Mouse (Mus musculus): Measurements from ENCODE around the gene Yipf3.

DNA sequence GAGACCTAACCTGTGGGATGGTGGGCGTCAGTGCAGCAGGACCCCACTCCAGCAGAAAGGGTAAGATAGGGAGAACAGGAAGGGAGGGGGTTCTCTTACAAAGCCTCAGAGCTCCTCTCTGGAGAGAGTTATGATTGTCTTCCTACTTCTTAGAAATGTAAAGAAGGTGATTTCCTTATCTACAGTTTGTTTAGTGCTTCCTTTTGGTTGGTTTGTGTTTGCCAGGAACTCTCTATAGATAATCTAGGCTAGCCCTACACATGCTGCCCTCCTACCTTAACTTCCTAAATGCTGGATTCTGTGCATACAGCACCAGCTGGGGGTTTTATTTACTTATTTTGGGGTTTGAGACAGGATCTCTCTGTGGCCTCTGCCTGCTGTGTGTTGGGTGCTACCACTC lies 11.8 kb upstream of the Yipf3 start:
- TF ChIP-seq USF2 (conservative IDR thresholded peaks at IDR 0.05; ENCODE audit: low read depth, low read length) (no peak), POLR2A (IDR thresholded peaks at IDR 0.05; ENCODE audit: low read depth, low read length) (no peak), HCFC1 (IDR thresholded peaks at IDR 0.05; ENCODE audit: low read depth, low read length) (no peak), EP300 (IDR thresholded peaks at IDR 0.05; ENCODE audit: low read length) (no peak), MAX (IDR thresholded peaks at IDR 0.05; ENCODE audit: low read length) (no peak), GABPA (IDR thresholded peaks at IDR 0.05; ENCODE audit: insufficient replicate concordance, low read depth, low read length) (no peak), MAZ (IDR thresholded peaks at IDR 0.05; ENCODE audit: low read depth, low read length) (no peak), JUND (conservative IDR thresholded peaks at IDR 0.05; ENCODE audit: low read depth, low read length) (no peak), USF1 (IDR thresholded peaks at IDR 0.05; ENCODE audit: low read depth, low read length) (no peak), CTCF (conservative IDR thresholded peaks at IDR 0.05 in 1 of 2, IDR thresholded peaks at IDR 0.05 in 1 of 2; ENCODE audit: low read depth in 2 of 2, low read length in 2 of 2) (no peak), ZNF384 (IDR thresholded peaks at IDR 0.05; ENCODE audit: low read depth, low read length) (no peak)
